Mouse (Mus musculus): ENCODE measurements at regions not wholly inside any gene's neighbourhood (a gene's known extent, or its start where the extent isn't known, plus 50 kb on each side); places are given as distances from the start of the nearest gene placed in this dataset.

GRCm38 (mm10) chr3:151269514-151269913 lies 168.2 kb upstream of the Adgrl4 start:
- TF ChIP-seq CTCF (IDR thresholded peaks at IDR 0.05) (no peak), POLR2A (IDR thresholded peaks at IDR 0.05; ENCODE audit: insufficient read depth, low read depth, low read length) (no peak)

Data from heart, adult 2 months (tissue).